Mouse (Mus musculus): ENCODE data around the gene Dhrs7c. TPM values are rescaled to one million over a fixed set of nuclear protein-coding genes. Genes with fewer than 3 reads are reported as not detected.

Gene Dhrs7c
- total and polyA plus RNA-seq, 2 experiments from 2014 or later, result 0.16 to 0.18 TPM

DNA sequence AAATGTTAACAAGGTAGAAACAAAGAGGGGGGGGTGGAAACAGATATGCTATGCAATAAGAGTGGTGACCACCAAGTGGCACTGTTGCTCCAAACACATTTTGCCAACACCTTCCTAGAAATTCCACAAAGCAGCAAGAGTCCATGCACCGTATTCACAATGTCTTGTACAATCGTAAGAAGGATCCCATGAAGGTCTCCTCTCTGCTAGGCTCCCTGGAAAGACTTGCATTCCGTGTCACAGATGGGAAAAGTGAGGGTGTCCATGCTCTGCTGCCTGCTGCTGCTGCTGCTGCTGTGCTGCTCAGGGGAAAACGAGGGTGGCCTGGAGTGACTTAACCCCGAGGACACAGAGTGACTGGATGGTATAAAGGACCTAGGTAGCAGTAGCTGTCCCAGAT, 21.6 kb downstream of the Dhrs7c start:
- H3K9me3 ChIP-seq (ENCODE audit: low read length), result no peaks in the 10 kb centered on the region
- no peaks in the 10 kb centered on the region for H3K4me1 ChIP-seq (ENCODE audit: insufficient read depth, low read length)
- DNase-seq (ENCODE audit: low spot score) (peak; percentile 83), ATAC-seq (peak; percentile 47; the same call in 1 of the 2 replicates)
- no peak overlapping the region for H3K4me3 ChIP-seq (ENCODE audit: low read length)
- TF ChIP-seq CTCF (IDR thresholded peaks at IDR 0.05; ENCODE audit: low read depth), result peak; percentile 84
- no peak overlapping the region for H3K27ac ChIP-seq
- no peak overlapping the region for H3K9ac ChIP-seq (replicated peaks; ENCODE audit: low read length)
- no peaks in the 10 kb centered on the region for H3K27me3 ChIP-seq (ENCODE audit: insufficient read depth, low read length)
- WGBS, result 9% methylated on average over 5 of the region's 5 CpGs
- peak overlapping the region; percentile 42 for H3K4me2 ChIP-seq (ENCODE audit: low read depth, low read length)
- no peaks in the 10 kb centered on the region for H3K36me3 ChIP-seq (ENCODE audit: insufficient read depth, low read length)

DNA sequence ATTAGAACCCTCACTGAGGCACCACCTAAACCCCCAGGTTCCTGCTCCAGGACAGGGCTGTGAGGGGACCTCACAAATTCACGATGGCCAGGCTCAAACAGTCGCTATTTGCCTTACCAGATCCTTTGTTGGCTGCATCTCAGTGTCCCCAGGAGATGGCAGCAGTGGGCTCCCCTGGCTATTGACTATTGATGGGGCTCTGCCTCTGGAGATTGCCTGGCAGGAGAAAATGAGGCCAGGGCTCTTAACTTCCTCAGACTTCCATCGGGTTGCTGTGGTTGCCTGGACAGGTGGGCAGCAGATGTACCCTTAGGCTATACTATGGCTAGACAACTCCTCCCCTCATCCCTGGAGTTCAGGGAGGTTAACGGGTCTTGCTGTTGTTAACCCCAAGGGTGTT, 22.2 kb downstream of the Dhrs7c start:
- H3K36me3 ChIP-seq (ENCODE audit: insufficient read depth, low read length), result no peaks in the 10 kb centered on the region
- WGBS, result 24% methylated on average over 4 of the region's 4 CpGs
- TF ChIP-seq CTCF (IDR thresholded peaks at IDR 0.05; ENCODE audit: low read depth), result peak; percentile 80
- no peak overlapping the region for H3K27ac ChIP-seq
- no peak overlapping the region for H3K9ac ChIP-seq (replicated peaks; ENCODE audit: low read length)
- H3K4me1 ChIP-seq (ENCODE audit: insufficient read depth, low read length), result no peaks in the 10 kb centered on the region
- no peak for ATAC-seq
- H3K4me2 ChIP-seq (ENCODE audit: low read depth, low read length), result no peak overlapping the region; the same call in 1 of the 2 replicates
- H3K9me3 ChIP-seq (ENCODE audit: low read length), result no peaks in the 10 kb centered on the region
- H3K27me3 ChIP-seq (ENCODE audit: insufficient read depth, low read length), result no peaks in the 10 kb centered on the region
- H3K4me3 ChIP-seq (ENCODE audit: low read length), result no peak overlapping the region
- DNase-seq (ENCODE audit: low spot score), result peak; percentile 75

DNA sequence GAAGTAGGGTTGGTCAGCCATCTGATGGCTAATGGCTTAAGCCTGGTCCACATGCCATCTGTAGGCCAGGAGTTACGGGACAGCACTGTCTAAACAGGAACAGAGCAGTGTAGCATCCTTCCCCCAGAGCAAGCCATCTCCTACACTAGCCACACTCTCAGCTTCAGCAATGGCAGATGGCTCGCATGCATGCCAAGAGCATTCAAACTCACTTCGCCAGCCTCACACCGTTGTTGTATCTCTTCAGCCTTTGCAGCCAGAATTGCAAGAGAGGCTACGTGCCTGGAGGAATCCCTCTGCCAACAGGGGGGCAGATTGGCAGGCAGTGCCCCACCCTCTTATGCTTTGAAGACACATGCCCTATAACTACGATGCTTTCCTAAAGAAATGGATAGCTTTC, 23.6 kb downstream of the Dhrs7c start:
- no peak for TF ChIP-seq CTCF (IDR thresholded peaks at IDR 0.05; ENCODE audit: low read depth)

DNA sequence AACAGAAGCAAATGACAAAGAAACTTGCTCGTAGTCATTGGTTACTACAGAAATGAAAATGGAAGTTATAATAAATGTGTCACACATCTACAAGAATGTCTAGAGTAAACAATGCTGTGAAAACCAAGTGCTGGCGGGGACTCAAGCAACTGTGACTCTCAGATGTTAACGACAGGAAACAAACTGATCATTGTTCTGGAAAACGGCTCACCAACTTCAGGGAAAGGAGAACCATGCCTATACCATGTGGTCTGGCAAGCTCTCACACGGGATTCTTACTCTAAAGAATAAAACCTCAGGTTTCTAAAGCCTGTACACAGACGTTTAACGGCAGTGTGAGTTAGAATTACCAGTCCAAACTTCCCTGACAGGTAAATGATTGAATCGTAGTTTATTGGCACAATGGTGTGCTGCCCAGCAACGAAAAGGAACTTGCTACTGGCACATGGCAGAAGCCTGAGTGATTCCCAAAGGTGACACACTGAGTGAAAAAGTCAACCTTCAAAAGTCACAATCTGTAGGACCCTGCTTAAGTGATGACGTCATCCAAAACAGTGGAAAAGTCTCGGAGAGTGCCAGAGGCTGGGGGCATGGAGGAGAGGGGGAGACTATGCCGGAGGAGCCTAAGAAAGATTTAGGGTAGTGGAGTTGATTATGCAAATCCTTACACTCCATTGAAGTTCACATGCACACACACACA, 30.5 kb downstream of the Dhrs7c start:
- no peak overlapping the region for H3K9ac ChIP-seq (replicated peaks; ENCODE audit: low read length)
- H3K4me3 ChIP-seq (ENCODE audit: low read length), result no peak overlapping the region
- DNase-seq (ENCODE audit: low spot score) (no peak), ATAC-seq (no peak)
- H3K36me3 ChIP-seq (ENCODE audit: insufficient read depth, low read length), result no peaks in the 10 kb centered on the region
- H3K27me3 ChIP-seq (ENCODE audit: insufficient read depth, low read length), result no peaks in the 10 kb centered on the region
- H3K4me2 ChIP-seq (ENCODE audit: low read depth, low read length), result no peak overlapping the region
- no peaks in the 10 kb centered on the region for H3K4me1 ChIP-seq (ENCODE audit: insufficient read depth, low read length)
- WGBS, result 34% methylated on average over 12 of the region's 12 CpGs
- no peak for TF ChIP-seq CTCF (IDR thresholded peaks at IDR 0.05; ENCODE audit: low read depth)
- H3K27ac ChIP-seq, result no peak overlapping the region
- H3K9me3 ChIP-seq (ENCODE audit: low read length), result no peaks in the 10 kb centered on the region

More for the DNA sequence above, 23.6 kb downstream of the Dhrs7c start:
- peak; percentile 12 for DNase-seq (ENCODE audit: low spot score)
- Histone ChIP-seq H3K4me1 (ENCODE audit: insufficient read depth, low read length) (no peaks in the 10 kb centered on the region), H3K27ac (no peak overlapping the region), H3K9ac (replicated peaks; ENCODE audit: low read length) (no peak overlapping the region), H3K4me3 (ENCODE audit: low read length) (no peak overlapping the region), H3K4me2 (ENCODE audit: low read depth, low read length) (no peak overlapping the region), H3K36me3 (ENCODE audit: insufficient read depth, low read length) (no peaks in the 10 kb centered on the region), H3K27me3 (ENCODE audit: insufficient read depth, low read length) (no peaks in the 10 kb centered on the region), H3K9me3 (ENCODE audit: low read length) (no peaks in the 10 kb centered on the region)
- no peak for ATAC-seq
- 78% methylated on average over 6 of the region's 6 CpGs for WGBS

DNA sequence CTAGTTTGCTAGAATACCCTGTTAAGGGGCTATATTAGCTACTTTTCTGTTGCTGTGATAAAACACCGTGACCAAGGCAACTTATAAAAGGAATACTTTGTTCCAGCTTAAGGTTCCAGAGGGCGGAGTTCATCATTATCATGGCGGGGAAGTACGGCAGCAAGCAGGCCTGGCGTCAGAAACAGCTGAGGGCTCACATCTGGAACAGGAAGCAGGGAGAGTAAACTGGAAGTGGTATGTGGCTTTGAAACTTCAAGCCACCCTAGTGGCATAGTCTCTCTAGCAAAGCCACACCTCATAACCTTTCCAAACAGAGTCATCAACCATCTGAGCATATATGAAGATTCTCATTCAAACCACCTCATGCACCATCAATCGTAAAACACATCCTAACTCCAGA, 31.5 kb downstream of the Dhrs7c start:
- WGBS, result 88% methylated on average over 6 of the region's 6 CpGs
- no peaks in the 10 kb centered on the region for H3K9me3 ChIP-seq (ENCODE audit: low read length)

DNA sequence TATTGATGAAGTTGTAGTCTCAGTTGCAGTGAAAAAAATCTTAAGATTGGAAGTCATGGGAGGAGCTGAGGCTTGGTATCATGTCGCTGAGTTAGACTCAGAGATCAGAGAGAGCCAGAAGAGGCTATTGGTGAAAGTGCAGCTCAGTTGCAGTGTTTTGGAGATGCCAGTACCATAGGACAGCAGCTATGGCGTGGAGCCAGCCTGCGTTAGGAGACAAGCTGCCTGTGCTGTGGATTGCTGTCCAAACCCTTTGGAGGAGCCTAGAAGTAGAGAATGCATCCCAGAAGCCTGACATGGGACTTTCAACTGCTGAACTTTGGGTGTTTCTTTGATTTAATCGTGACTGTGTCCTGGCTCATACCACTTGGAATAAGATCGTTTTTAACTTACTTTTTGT, 33.8 kb downstream of the Dhrs7c start:
- H3K27me3 ChIP-seq (ENCODE audit: insufficient read depth, low read length), result no peaks in the 10 kb centered on the region
- no peak for TF ChIP-seq CTCF (IDR thresholded peaks at IDR 0.05; ENCODE audit: low read depth)
- no peak overlapping the region for H3K4me2 ChIP-seq (ENCODE audit: low read depth, low read length)
- no peaks in the 10 kb centered on the region for H3K9me3 ChIP-seq (ENCODE audit: low read length)
- no peaks in the 10 kb centered on the region for H3K36me3 ChIP-seq (ENCODE audit: insufficient read depth, low read length)
- no peak for DNase-seq (ENCODE audit: low spot score)
- no peak overlapping the region for H3K9ac ChIP-seq (replicated peaks; ENCODE audit: low read length)
- H3K4me3 ChIP-seq (ENCODE audit: low read length), result no peak overlapping the region
- H3K4me1 ChIP-seq (ENCODE audit: insufficient read depth, low read length), result no peaks in the 10 kb centered on the region
- 69% methylated on average over 5 of the region's 5 CpGs for WGBS
- H3K27ac ChIP-seq, result no peak overlapping the region
- no peak for ATAC-seq

More for the DNA sequence above, 31.5 kb downstream of the Dhrs7c start:
- TF ChIP-seq CTCF (IDR thresholded peaks at IDR 0.05; ENCODE audit: low read depth), result no peak
- no peak overlapping the region for H3K4me2 ChIP-seq (ENCODE audit: low read depth, low read length)
- H3K4me1 ChIP-seq (ENCODE audit: insufficient read depth, low read length), result no peaks in the 10 kb centered on the region
- H3K27me3 ChIP-seq (ENCODE audit: insufficient read depth, low read length), result no peaks in the 10 kb centered on the region
- no peak for DNase-seq (ENCODE audit: low spot score)
- no peaks in the 10 kb centered on the region for H3K36me3 ChIP-seq (ENCODE audit: insufficient read depth, low read length)
- H3K27ac ChIP-seq, result no peak overlapping the region
- no peak for ATAC-seq
- no peak overlapping the region for H3K4me3 ChIP-seq (ENCODE audit: low read length)
- no peak overlapping the region for H3K9ac ChIP-seq (replicated peaks; ENCODE audit: low read length)

DNA sequence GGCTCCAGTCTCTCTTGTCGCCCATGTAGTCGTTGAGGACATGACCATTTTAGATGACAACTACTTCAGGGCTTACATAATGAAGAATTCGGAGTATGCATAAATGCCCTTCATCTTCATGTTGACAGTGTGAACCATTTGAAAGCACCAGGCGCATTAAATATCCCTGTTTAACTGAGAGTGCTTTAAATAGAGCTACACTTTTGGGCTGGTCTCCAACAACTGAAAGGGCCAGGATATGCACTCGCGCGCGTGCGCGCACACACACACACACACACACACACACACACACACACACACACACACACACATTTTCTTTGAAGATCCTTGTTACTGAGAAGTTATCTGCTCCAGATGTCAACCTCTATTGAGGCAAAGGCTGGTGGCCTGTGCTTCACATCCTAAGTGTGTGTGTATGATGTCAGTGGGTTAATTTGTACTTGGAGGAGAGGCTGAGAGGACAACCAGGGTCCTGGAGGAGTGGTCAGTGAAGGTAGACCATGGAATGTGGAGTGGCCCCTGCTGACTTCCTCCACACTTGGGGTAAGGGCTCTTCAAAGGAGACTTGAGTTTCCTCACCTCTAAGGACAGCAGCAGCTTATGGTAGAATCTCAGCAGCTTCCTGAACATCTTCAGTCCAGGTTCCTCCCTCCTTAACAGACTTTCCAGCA, 37.6 kb downstream of the Dhrs7c start:
- no peaks in the 10 kb centered on the region for H3K36me3 ChIP-seq (ENCODE audit: insufficient read depth, low read length)
- H3K4me3 ChIP-seq (ENCODE audit: low read length), result no peak overlapping the region
- WGBS, result 92% methylated on average over 10 of the region's 10 CpGs
- no peak overlapping the region for H3K4me2 ChIP-seq (ENCODE audit: low read depth, low read length)
- ATAC-seq (no peak), DNase-seq (ENCODE audit: low spot score) (no peak)
- no peak overlapping the region for H3K27ac ChIP-seq
- no peaks in the 10 kb centered on the region for H3K4me1 ChIP-seq (ENCODE audit: insufficient read depth, low read length)
- no peak overlapping the region for H3K9ac ChIP-seq (replicated peaks; ENCODE audit: low read length)
- TF ChIP-seq CTCF (IDR thresholded peaks at IDR 0.05; ENCODE audit: low read depth), result no peak
- H3K27me3 ChIP-seq (ENCODE audit: insufficient read depth, low read length), result no peaks in the 10 kb centered on the region
- no peaks in the 10 kb centered on the region for H3K9me3 ChIP-seq (ENCODE audit: low read length)

All from hindbrain, postnatal 0 days (tissue).